ENCODE assay signal across 14 mouse cellular contexts in genomic region chr1:54713231-54714173, GRCm38 (mm10).
A peak's percentile ranks its signal among the peaks of the same experiment; 100 is the strongest.
DNase-seq lines count a peak whose midpoint lies in the region; ATAC-seq and TF ChIP-seq lines count a peak whose summit lies in the region.
"Had no signal": no experiment of that assay in that cellular context is flagged by ENCODE, and none has a peak within 500 bp of the region (broad histone marks: within the 10 kb centered on the region; RNA-seq: fewer than 3 reads in every experiment).

No protein-coding gene starts in this region.

- no peaks in the 10 kb centered on the region for H3K9me3 ChIP-seq in lung, embryonic 16.5 days (ENCODE audit: control insufficient read depth, low read length)
- H3K9me3 ChIP-seq: embryonic facial prominence, embryonic 15.5 days; liver, embryonic 15.5 days had no signal

- peaks cover 2% of the 10 kb centered on the region; the same call in 1 of the 2 replicates for H3K36me3 ChIP-seq in lung, embryonic 16.5 days (ENCODE audit: control insufficient read depth, insufficient read depth, low read length)
- H3K36me3 ChIP-seq in C2C12 (ENCODE audit: control insufficient read depth, insufficient read depth): no peaks in the 10 kb centered on the region
- H3K36me3 ChIP-seq: embryonic facial prominence, embryonic 15.5 days; liver, embryonic 15.5 days had no signal

- H3K27me3 ChIP-seq in lung, embryonic 16.5 days (ENCODE audit: control insufficient read depth, insufficient read depth, low read depth, low read length): no peaks in the 10 kb centered on the region
- H3K27me3 ChIP-seq in C2C12 (ENCODE audit: control insufficient read depth, insufficient read depth, insufficient read length): no peaks in the 10 kb centered on the region
- H3K27me3 ChIP-seq: embryonic facial prominence, embryonic 15.5 days; liver, embryonic 15.5 days had no signal

- ATAC-seq in frontal cortex, adult (ENCODE audit: low TSS enrichment): peak; percentile 92
- 0 out of 2 replicates have a peak, but pooled peaks have one; percentile 42 for ATAC-seq in lung, embryonic 16.5 days (ENCODE audit: low read depth)
- no peak for ATAC-seq in monocyte, adult 5-6 weeks (replicated peaks; ENCODE audit: insufficient number of reproducible peaks, low FRiP score, low TSS enrichment, poor library complexity, severe bottlenecking)
- ATAC-seq: hindbrain, embryonic 16.5 days had no signal

- DNase-seq in frontal cortex, postnatal 14 days (ENCODE audit: low spot score in 2 of 2): no peak
- no peak for DNase-seq in lung, postnatal 10 days
- DNase-seq in fibroblast of lung, adult 2 months (ENCODE audit: low read depth): peak; percentile 46
- DNase-seq in kidney, postnatal 25 days: no peak
- DNase-seq: cerebellum, adult 18-20 months; heart, postnatal 10 days; kidney, adult 8-10 months had no signal

- H3K4me2 ChIP-seq in lung, embryonic 16.5 days (ENCODE audit: low read depth, low read length): no peak overlapping the region
- H3K4me2 ChIP-seq: embryonic facial prominence, embryonic 15.5 days; liver, embryonic 15.5 days had no signal

- no peak overlapping the region for H3K4me3 ChIP-seq in lung, embryonic 16.5 days (ENCODE audit: low read length)
- no peak overlapping the region for H3K4me3 ChIP-seq in C2C12 (ENCODE audit: insufficient read depth, poor library complexity, severe bottlenecking)
- H3K4me3 ChIP-seq: embryonic facial prominence, embryonic 15.5 days; liver, embryonic 15.5 days had no signal

- H3K4me1 ChIP-seq in lung, embryonic 16.5 days (replicated peaks; ENCODE audit: control insufficient read depth, insufficient read depth, low read length): peaks cover 23% of the 10 kb centered on the region
- H3K4me1 ChIP-seq: liver, embryonic 15.5 days had no signal

- no peak for TF ChIP-seq CTCF in C2C12 (IDR thresholded peaks at IDR 0.05; ENCODE audit: control insufficient read depth, insufficient read depth, insufficient read length)

- H3K9ac ChIP-seq in lung, embryonic 16.5 days (ENCODE audit: low read length): no peak overlapping the region
- H3K9ac ChIP-seq: embryonic facial prominence, embryonic 15.5 days; liver, embryonic 15.5 days had no signal

- 29% methylated on average over 11 of the region's 11 CpGs for WGBS in lung, embryonic 16.5 days

- H3ac ChIP-seq in C2C12 (ENCODE audit: control insufficient read depth, insufficient read length, low read depth): no peak overlapping the region

- H3K79me2 ChIP-seq in C2C12 (ENCODE audit: control insufficient read depth, insufficient read depth): no peaks in the 10 kb centered on the region

- H3K79me3 ChIP-seq in C2C12 (ENCODE audit: low read depth): no peaks in the 10 kb centered on the region

- 0 out of 2 replicates have a peak overlapping the region, but pooled peaks have one; percentile 19 for H3K27ac ChIP-seq in lung, embryonic 16.5 days (ENCODE audit: low read length)
- H3K27ac ChIP-seq: embryonic facial prominence, embryonic 15.5 days; liver, embryonic 15.5 days had no signal

TF ChIP-seq in C2C12, 6 proteins besides CTCF, POLR2A, EP300 and RAD21:
- TF ChIP-seq FOSL1 (IDR thresholded peaks at IDR 0.05; ENCODE audit: insufficient read depth, low read length, poor library complexity, severe bottlenecking) (peak; percentile 93), CEBPB (IDR thresholded peaks at IDR 0.05; ENCODE audit: low read depth) (no peak)
